Mouse (Mus musculus): ENCODE data around the gene Pate3.
"Not testable (repeated sequence)": the region's sequence is repeated elsewhere in the genome, so short reads cannot be mapped to it uniquely, and the experiment has no call there.

The Pate3 gene

DNA sequence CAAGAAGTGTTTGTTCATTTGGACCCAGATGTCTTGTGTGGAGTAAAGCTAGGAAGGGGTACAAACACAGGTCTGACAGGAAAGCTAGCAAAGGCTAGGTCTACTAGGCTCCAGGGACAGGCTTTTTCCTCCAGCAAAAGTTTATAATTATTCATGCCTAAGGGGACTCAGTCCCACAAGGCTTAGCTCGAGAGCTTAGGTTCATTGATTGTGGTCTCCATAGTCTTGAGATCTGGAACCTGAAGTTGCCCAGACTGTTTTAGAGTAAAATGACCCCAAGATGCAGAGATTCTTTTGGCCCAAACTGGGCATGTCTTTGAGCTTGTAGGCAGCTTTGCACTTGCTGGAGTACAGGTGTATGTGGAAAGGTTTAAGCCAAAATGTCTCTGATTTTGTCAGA, at the start of gene Pate3:
Gene Pate3 (minus strand): TSS at position 101 of the 400 bp plus-strand sequence.
- DNase-seq, result no peak

DNA sequence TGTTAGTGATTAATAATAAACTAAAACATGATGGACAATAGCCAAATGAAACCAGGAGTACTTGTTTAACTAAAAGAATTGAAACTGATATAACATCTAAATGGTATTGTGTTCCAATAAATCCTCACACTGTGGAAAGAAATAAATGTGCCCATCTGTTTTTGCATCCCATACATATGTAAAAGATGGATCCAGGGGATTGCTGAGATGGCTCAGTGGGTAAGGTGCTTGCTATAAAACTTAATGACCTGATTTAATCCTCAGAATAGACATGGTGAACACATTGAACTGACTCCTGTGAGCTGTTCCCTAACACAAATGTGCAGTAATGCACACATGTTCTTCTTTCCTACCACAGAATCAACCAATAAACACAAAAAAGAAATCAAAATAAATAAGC, 43.9 kb upstream of the Pate3 start:
- DNase-seq, result no peak

DNA sequence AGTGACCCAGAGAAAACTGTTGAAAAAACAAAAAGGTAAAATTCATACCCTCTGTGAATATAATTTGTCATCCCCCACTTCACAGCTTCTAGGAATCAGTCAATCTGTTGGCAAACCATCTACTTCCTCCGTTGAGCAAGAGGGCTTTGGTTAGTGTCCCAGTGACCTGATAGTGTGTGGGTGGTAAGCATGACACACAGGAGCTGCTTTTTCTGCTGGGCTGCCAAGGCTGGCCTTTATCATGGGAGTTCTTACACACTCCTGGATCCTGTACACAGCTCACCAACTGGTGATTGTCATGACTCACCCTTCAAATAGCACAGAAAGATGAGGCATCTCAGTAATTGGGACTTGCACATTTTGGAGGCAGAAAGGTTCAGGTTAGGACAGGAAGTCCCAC, 39.0 kb upstream of the Pate3 start, which contains the start of gene Pate1:
Gene Pate1 (minus strand): TSS at position 378 of the 400 bp plus-strand sequence.
- peak; percentile 8 for DNase-seq

DNA sequence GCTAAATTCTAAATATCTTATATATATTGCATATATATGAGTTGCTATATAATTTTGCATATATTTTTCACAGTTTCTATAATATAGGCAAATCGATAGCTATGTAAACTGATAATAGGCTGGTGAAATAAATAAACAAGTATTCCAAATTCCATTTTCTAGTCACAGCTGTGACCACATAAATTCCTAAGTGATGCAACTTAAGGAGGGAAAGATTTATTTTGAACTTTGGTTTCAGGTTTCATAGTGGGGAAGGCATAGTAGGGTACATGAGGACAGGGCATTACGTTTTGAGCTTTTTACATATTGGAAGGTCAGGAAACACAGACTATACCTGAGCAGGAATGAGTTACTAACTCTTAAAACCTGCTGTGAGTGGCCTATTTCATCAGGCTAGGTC, 25.6 kb upstream of the Pate3 start:
- DNase-seq, result no peak

DNA sequence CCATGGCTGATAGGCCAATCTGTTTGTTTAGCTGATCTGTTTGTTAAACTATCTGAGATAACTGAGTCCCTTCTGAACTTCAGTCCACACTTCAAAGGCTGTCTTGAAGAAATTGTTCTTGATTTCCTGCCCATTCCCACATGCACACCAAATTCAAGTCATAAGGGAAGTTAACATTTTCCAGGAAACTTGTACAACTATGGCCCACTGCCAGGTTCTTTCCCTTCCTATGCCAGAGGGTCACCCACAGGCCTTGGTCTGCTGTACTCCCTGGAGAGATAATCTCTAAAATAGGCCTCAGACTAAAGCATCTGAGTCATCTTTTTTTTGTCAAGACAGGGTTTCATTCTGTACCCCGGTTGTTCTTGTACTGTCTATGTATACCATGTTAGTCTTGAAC, 15.0 kb downstream of the Pate3 start:
- no peak for DNase-seq

DNA sequence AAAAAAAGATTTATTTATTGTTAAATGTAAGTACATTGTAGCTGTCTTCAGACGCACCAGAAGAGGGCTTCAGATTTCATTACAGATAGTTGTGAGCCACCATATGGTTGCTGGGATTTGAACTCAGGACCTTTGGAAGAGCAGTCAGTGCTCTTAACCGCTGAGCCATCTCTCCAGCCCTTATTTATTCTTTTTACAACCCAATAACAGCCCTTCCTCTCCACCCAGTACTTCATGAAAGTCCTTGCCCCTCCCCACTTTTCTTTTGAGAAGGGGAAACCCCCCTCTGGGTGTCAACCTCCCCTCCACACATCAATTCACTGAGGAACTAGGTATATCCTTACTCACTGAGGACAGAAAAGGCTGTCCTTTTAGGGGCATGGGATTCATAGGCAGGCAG, 31.2 kb downstream of the Pate3 start:
- DNase-seq, result not testable (repeated sequence)

DNA sequence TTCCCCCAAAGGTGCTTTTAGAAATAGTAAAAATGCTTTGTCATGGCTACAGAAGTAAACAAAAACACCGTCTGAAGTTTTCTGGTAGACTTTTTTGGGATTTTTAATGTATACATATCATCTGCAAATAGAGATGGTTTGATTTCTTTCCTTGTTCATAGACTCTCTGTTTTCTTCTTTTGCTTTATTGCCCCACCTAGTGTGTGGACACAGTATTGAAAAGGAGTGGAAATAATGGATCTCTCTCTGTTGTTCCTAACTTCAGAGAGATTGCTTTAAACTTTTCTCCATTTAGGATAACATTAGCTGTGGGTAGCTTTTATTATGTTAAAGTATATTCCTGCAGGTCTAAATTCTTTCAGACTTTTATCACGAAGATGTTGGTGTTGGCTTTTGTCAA, 34.0 kb downstream of the Pate3 start:
- DNase-seq, result no peak

DNA sequence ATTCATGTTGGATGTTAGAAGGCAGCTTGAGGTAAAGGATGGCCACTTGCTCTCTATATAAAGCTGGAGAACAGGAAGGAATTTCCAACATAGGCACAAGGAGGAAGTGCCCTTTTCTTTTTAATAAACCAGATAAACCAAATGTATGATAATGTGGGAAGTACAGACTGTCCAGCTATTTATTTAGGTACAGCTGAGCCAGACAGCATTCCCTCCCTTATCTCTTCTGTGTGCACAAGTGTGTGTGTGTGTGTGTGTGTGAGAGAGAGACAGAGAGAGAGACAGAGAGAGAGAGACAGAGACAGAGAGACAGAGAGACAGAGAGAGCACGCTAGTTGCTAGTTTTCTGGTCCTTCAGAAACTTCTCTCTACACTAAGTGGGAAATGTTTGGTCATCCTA, 36.2 kb downstream of the Pate3 start, which contains the start of gene Pate4:
Gene Pate4 (minus strand): TSS at position 101 of the 400 bp plus-strand sequence.
- DNase-seq, result no peak

DNA sequence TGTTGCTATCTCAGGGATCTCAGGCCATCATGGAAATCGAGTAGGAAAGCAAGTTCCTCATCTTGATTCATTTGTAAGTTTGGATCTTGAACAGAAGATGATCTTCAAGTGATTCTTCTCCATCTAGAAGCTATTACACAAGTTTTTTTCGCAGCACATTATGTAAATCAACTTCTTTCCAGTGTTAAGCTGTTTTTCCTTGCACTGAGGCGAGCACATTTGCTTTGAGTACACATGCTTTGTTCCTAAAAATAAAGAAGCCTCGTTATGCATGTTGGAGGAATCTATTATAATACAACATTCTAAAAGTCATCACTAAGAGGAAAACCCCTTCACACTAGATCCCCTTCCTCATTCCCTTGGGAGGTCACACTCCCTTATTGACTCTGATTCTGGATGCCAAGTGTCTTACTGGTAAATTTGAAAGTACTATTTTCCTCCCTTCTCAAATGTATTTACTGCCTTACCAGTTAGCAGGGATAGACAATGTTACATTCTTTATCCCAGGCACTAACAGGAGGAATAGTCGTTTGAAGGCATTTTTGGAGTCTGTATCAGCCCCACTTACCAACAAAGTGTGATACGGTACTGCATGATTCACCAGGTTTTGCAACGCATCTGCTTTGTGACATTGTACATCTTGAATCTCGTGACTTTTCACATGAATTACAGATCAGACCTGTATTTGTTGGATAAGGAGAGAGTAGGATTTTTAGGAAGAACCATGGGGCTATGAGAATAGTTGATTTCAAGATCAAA, 40.2 kb downstream of the Pate3 start:
- DNase-seq, result no peak

Data from lung, postnatal 10 days (tissue).